Mouse (Mus musculus): ENCODE results near the gene Slc5a1. TPM values are rescaled to one million over a fixed set of nuclear protein-coding genes. Genes with fewer than 3 reads are reported as not detected.

The Slc5a1 gene
- total RNA-seq, 1 experiment from 2014 or later = not detected

- no peak for ATAC-seq (replicated peaks; ENCODE audit: insufficient number of reproducible peaks, low FRiP score, low TSS enrichment, poor library complexity, severe bottlenecking)
These were observed 40.0 kb downstream of the Slc5a1 start for GRCm38 (mm10) chr5:33144025-33144424.

GRCm38 (mm10) chr5:33146837-33147236 lies 42.8 kb downstream of the Slc5a1 start:
- no peak for ATAC-seq (replicated peaks; ENCODE audit: insufficient number of reproducible peaks, low FRiP score, low TSS enrichment, poor library complexity, severe bottlenecking)

- ATAC-seq (replicated peaks; ENCODE audit: insufficient number of reproducible peaks, low FRiP score, low TSS enrichment, poor library complexity, severe bottlenecking) = no peak
These were observed 43.7 kb downstream of the Slc5a1 start for GRCm38 (mm10) chr5:33147691-33148090.

GRCm38 (mm10) chr5:33193567-33193966 lies 89.5 kb downstream of the Slc5a1 start:
- ATAC-seq (replicated peaks; ENCODE audit: insufficient number of reproducible peaks, low FRiP score, low TSS enrichment, poor library complexity, severe bottlenecking) = no peak

DNA sequence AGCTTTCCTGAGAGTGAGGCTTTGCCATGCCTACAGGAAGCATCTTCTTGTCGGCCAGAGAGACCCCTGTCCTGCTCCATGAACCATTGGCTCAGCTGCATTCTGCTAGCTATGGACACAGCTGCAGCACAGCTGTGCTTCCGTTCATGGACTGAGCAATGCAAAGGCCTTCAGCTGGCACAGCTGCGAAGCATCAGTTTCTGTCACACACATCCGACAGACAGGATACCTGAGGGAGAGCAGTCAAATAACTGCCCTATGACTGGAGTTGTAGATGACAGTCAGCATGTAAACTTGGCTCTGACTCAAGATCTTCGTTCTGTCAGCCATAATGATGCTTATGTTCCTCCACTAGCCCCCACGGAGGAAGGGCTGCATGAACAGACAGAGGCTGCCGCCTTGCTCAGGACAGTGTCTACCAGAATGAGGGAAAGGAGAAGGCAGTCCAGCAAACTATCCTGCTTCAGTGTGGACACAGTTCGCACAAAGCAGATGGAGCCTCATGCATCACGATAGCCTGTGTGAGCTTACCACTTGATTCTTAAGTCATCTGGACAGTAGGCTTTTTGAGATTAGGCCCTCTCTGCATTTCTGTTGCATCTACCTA lies 91.3 kb downstream of the Slc5a1 start:
- ATAC-seq (replicated peaks; ENCODE audit: insufficient number of reproducible peaks, low FRiP score, low TSS enrichment, poor library complexity, severe bottlenecking) = no peak

GRCm38 (mm10) chr5:33200071-33200470 lies 96.1 kb downstream of the Slc5a1 start:
- no peak for ATAC-seq (replicated peaks; ENCODE audit: insufficient number of reproducible peaks, low FRiP score, low TSS enrichment, poor library complexity, severe bottlenecking)

GRCm38 (mm10) chr5:33201697-33202096 lies 97.7 kb downstream of the Slc5a1 start:
- no peak for ATAC-seq (replicated peaks; ENCODE audit: insufficient number of reproducible peaks, low FRiP score, low TSS enrichment, poor library complexity, severe bottlenecking)

- ATAC-seq (replicated peaks; ENCODE audit: insufficient number of reproducible peaks, low FRiP score, low TSS enrichment, poor library complexity, severe bottlenecking) = no peak
These were observed 98.6 kb downstream of the Slc5a1 start for GRCm38 (mm10) chr5:33202516-33203170.

DNA sequence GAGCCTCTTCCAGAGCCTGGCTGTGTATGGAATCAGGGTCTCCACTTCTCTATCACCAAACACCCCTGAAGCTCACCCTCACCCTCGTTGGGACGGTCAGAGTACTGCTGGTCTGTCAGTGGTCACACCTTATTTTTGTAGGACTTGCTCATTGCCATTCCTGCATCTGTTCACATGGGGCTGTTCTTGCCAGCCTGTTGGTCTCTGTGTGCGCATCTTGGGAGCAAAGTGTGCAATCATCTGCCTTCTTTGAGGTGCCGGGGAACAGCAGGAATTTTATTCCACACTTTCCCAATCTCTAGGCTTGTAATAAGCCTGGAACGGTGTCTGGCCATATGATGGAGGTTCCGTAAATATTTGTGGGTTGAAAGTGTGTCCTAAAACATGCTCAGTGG lies 99.1 kb downstream of the Slc5a1 start:
- no peak for ATAC-seq (replicated peaks; ENCODE audit: insufficient number of reproducible peaks, low FRiP score, low TSS enrichment, poor library complexity, severe bottlenecking)

DNA sequence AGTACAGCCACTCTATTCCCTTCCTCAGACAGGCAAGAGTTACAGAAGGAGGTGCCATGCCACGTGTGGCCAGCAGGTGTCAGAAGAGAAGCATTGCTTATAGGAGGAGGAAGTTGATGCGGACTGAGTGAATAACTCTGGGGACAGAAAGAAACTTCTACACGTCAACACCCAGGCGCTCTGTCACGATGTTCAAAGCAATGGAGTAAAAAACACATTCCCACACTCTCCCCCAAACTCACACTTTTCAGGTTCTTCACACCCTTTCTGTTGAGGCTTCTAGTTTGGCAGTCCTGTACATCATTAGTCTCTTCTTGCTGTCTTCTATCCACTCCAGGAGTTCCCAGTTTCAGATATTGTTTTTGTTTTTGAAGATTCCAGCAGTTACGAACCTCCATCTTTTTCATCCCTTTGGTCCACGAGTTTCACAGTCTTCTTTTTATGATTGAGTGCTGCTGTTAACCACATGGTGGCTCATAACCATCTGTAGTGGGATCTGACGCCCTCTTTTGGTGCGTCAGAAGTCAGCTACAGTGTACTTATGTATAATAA lies 99.7 kb downstream of the Slc5a1 start:
- ATAC-seq (replicated peaks; ENCODE audit: insufficient number of reproducible peaks, low FRiP score, low TSS enrichment, poor library complexity, severe bottlenecking) = peak; percentile 96

DNA sequence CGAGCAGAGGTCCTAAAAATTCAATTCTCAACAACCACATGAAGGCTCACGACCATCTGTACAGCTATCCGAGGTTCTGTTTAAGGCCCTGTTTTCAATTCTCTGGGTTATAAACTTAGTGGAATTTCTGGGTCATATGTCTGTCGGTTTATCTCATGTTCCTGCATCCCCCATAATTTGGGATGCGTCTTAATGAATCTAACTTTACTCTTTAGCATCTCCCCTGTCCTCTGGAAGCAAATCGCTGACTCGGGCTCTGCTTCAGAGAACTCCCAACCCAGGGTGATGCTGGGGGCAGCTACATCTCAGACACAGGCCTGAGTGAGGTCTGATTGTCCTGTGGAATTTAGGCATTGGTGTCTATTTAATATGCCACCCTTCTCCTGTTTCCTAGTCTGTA lies 100.3 kb downstream of the Slc5a1 start:
- no peak for ATAC-seq (replicated peaks; ENCODE audit: insufficient number of reproducible peaks, low FRiP score, low TSS enrichment, poor library complexity, severe bottlenecking)

- ATAC-seq (replicated peaks; ENCODE audit: insufficient number of reproducible peaks, low FRiP score, low TSS enrichment, poor library complexity, severe bottlenecking) = no peak
These were observed 102.3 kb downstream of the Slc5a1 start for GRCm38 (mm10) chr5:33206328-33206727.

GRCm38 (mm10) chr5:33207136-33207535 lies 103.1 kb downstream of the Slc5a1 start:
- no peak for ATAC-seq (replicated peaks; ENCODE audit: insufficient number of reproducible peaks, low FRiP score, low TSS enrichment, poor library complexity, severe bottlenecking)

GRCm38 (mm10) chr5:33208533-33209245 lies 104.7 kb downstream of the Slc5a1 start:
- ATAC-seq (replicated peaks; ENCODE audit: insufficient number of reproducible peaks, low FRiP score, low TSS enrichment, poor library complexity, severe bottlenecking) = no peak

GRCm38 (mm10) chr5:33210515-33210914 lies 106.5 kb downstream of the Slc5a1 start:
- no peak for ATAC-seq (replicated peaks; ENCODE audit: insufficient number of reproducible peaks, low FRiP score, low TSS enrichment, poor library complexity, severe bottlenecking)

DNA sequence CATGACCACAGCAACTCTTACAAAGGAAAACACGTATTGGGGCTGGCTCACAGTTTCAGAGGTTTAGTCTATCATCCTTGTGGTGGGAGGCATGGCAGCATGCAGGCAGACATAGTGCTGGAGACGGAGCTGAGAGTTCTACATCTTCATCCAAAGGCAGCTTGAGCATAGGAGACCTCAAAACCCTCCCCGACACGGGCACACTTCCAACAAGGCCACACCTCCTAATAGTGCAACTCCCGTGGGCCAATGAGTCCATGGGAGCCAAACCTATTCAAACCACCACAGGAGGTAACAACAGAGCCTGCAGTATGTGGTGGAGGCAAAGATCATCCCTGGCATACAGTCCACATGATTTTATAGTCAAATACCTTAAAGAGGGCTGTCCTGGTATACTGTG lies 107.2 kb downstream of the Slc5a1 start:
- no peak for ATAC-seq (replicated peaks; ENCODE audit: insufficient number of reproducible peaks, low FRiP score, low TSS enrichment, poor library complexity, severe bottlenecking)
